Mouse (Mus musculus) embryonic fibroblast, embryonic 13.5 days (primary cell): ENCODE results near the gene Ccin.

Experiments used
- CTCF ChIP-seq: IDR thresholded peaks from 2 replicates; pipeline ENCODE4 v1.5.1; 2011; ENCODE audit warnings: mild to moderate bottlenecking, control low read depth, low read length, moderate library complexity, borderline replicate concordance; ENCODE audit not compliant: insufficient read depth
- POLR2A ChIP-seq: IDR thresholded peaks from 2 replicates; pipeline ENCODE4 v1.6.1; 2011; ENCODE audit warnings: low read depth, mild to moderate bottlenecking, control low read depth, low read length, moderate library complexity

DNA sequence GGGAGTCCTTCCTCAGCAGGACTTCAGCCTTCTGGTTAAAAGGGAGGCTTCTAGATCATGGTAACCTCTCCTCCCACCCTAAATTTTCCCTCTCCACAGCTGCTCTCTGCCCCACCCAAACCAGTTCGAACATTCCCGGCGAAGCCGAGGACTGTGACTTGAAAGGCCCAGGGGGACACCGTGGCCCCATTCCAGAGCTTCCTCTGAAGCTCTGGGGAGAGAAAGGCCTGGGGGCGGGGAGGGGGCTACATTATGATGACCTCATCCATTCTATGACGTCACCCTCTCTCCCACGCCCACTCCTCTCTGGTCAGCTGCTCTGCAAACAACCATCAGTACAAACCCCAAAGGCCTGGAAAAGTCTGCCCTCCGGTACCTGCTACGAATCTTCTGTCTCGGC lies at the start of gene Ccin:
- TF ChIP-seq CTCF (no peak), POLR2A (no peak)
